Mouse (Mus musculus) liver, adult 2 months (tissue): ENCODE data around the gene Atxn7l1.

Experiments
- CTCF ChIP-seq: fragments of 200-500 bp; IDR thresholded peaks from 2 replicates; pipeline ENCODE4 v1.5.1; 2011; ENCODE audit warnings: low read depth, low read length, control low read depth
- POLR2A ChIP-seq: fragments of 200-500 bp; IDR thresholded peaks from 2 replicates; pipeline ENCODE4 v1.6.1; 2011; ENCODE audit warnings: low read length, control low read depth; ENCODE audit not compliant: insufficient read depth; ENCODE audit errors: extremely low read depth

DNA sequence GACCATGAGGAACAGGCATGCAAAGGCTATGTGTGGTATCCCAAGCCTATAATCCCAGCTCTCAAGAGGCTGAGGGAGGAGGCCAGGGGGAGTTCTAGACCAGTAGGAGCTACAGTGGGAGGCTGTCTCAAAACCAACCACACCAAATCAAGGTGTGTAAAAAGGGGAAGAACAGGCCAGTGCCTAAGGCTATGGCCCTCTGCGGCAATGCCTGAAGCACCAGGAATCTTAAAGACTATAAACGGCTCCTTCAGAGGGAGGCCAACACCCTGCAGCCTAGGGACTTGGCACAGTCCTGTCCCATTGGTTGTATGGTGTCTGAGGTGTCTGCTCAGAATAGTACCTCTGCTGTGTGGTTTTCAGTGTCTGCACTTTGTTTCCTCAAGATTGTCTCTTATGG lies 107.8 kb downstream of the Atxn7l1 start:
- no peak for TF ChIP-seq POLR2A
- no peak for TF ChIP-seq CTCF
